Mouse (Mus musculus) monocyte, adult 5-6 weeks (primary cell): ENCODE measurements around the gene Fgfr2. TPM values are rescaled to one million over a fixed set of nuclear protein-coding genes. Genes with fewer than 3 reads are reported as not detected.

Experiments
- ATAC-seq: fragments of 153-309, 156-312 bp; replicated peaks from 2 replicates; pipeline ENCODE4 v1.8.0; 2017; ENCODE audit warnings: mild to moderate bottlenecking; ENCODE audit not compliant: low TSS enrichment, insufficient number of reproducible peaks, severe bottlenecking, poor library complexity, low FRiP score
- total RNA-seq: library from RNA; stranded (forward); fragments of 200-1000, 200-491, 200-594 nt; gene quantifications from 3 replicates; pipeline ENCODE4 v1.2.3, GENCODE M21; 2017

The Fgfr2 gene
- total RNA-seq, 1 experiment from 2014 or later = not detected

- no peak for ATAC-seq
Observed at GRCm38 (mm10) chr7:130380769-130381355, 2742.3 kb downstream of the Fgfr2 start.

- no peak for ATAC-seq
Observed at GRCm38 (mm10) chr7:130380367-130380766, 2742.8 kb downstream of the Fgfr2 start.

- no peak for ATAC-seq
Observed at GRCm38 (mm10) chr7:130379886-130380285, 2743.3 kb downstream of the Fgfr2 start.

GRCm38 (mm10) chr7:130378308-130378707, 2744.8 kb downstream of the Fgfr2 start:
- ATAC-seq = no peak

- no peak for ATAC-seq
Observed at GRCm38 (mm10) chr7:130374311-130374710, 2748.8 kb downstream of the Fgfr2 start.

- no peak for ATAC-seq
Observed at GRCm38 (mm10) chr7:130368827-130369641, 2754.1 kb downstream of the Fgfr2 start.

- no peak for ATAC-seq
Observed at GRCm38 (mm10) chr7:130368036-130368826, 2754.9 kb downstream of the Fgfr2 start.

GRCm38 (mm10) chr7:130367222-130368035, 2755.7 kb downstream of the Fgfr2 start:
- no peak for ATAC-seq

- no peak for ATAC-seq
Observed at GRCm38 (mm10) chr7:130365711-130366110, 2757.4 kb downstream of the Fgfr2 start.

- no peak for ATAC-seq
Observed at GRCm38 (mm10) chr7:130340412-130341152, 2782.6 kb downstream of the Fgfr2 start.

GRCm38 (mm10) chr7:130337601-130338000, 2785.5 kb downstream of the Fgfr2 start:
- no peak for ATAC-seq

GRCm38 (mm10) chr7:130335440-130336051, 2787.6 kb downstream of the Fgfr2 start:
- no peak for ATAC-seq

- ATAC-seq = no peak
Observed at GRCm38 (mm10) chr7:130332515-130333220, 2790.5 kb downstream of the Fgfr2 start.

- no peak for ATAC-seq
Observed at GRCm38 (mm10) chr7:130327603-130328365, 2795.4 kb downstream of the Fgfr2 start.

- ATAC-seq = no peak
Observed at GRCm38 (mm10) chr7:130325983-130326433, 2797.1 kb downstream of the Fgfr2 start.

GRCm38 (mm10) chr7:130324716-130325401, 2798.3 kb downstream of the Fgfr2 start:
- ATAC-seq = no peak
